Mouse (Mus musculus) right cerebral cortex, postnatal 10 days (tissue): ENCODE data around the gene Irs1.
A peak's percentile ranks its signal among the peaks of the same experiment; 100 is the strongest.

Experiments
- DNase-seq, 2 experiments: peaks; one replicate each; pipeline ENCODE4 v3.0.0; 2021; ENCODE audit warnings: low spot score in 2 of 2

Gene Irs1

GRCm38 (mm10) chr1:82291151-82291797, at the start of gene Irs1:
Irs1 (minus strand) TSS chr1:82291416.
- peak; percentile 90 to 93 for DNase-seq

- no peak for DNase-seq
These were observed 43.3 kb upstream of the Irs1 start for GRCm38 (mm10) chr1:82334506-82334905.

GRCm38 (mm10) chr1:82329954-82330247, 38.7 kb upstream of the Irs1 start:
- no peak for DNase-seq

- no peak for DNase-seq
These were observed 38.2 kb upstream of the Irs1 start for GRCm38 (mm10) chr1:82329237-82329953.

GRCm38 (mm10) chr1:82328033-82328775, 37.0 kb upstream of the Irs1 start:
- DNase-seq, result no peak

GRCm38 (mm10) chr1:82326120-82326519, 34.9 kb upstream of the Irs1 start:
- DNase-seq, result no peak

- no peak for DNase-seq
These were observed 33.0 kb upstream of the Irs1 start for GRCm38 (mm10) chr1:82324131-82324785.

GRCm38 (mm10) chr1:82321441-82321840, 30.2 kb upstream of the Irs1 start:
- no peak for DNase-seq

- DNase-seq, result no peak
These were observed 29.6 kb upstream of the Irs1 start for GRCm38 (mm10) chr1:82320864-82321263.

- DNase-seq, result peak; percentile 34 to 46
These were observed 29.2 kb upstream of the Irs1 start for GRCm38 (mm10) chr1:82320456-82320855.

- peak; percentile 49 to 69 for DNase-seq
These were observed 25.5 kb upstream of the Irs1 start for GRCm38 (mm10) chr1:82316746-82317126.

GRCm38 (mm10) chr1:82316111-82316745, 25.0 kb upstream of the Irs1 start, which contains the start of gene Rhbdd1:
Rhbdd1 (plus strand) TSS chr1:82316452.
- DNase-seq, result peak; percentile 98 to 99

- DNase-seq, result no peak
These were observed 13.3 kb upstream of the Irs1 start for GRCm38 (mm10) chr1:82304483-82304882.

- no peak for DNase-seq
These were observed 7.4 kb upstream of the Irs1 start for GRCm38 (mm10) chr1:82298586-82298985.

- peak; percentile 47 to 52 for DNase-seq
These were observed 2.9 kb upstream of the Irs1 start for GRCm38 (mm10) chr1:82294102-82294501.

- peak; percentile 85 to 90 for DNase-seq
These were observed 1.6 kb upstream of the Irs1 start for GRCm38 (mm10) chr1:82292771-82293170.

- DNase-seq, result peak in 1 of 2 experiments; percentile 30
These were observed 905 bp upstream of the Irs1 start for GRCm38 (mm10) chr1:82291930-82292712.

- peak; percentile 92 to 93 for DNase-seq
These were observed 479 bp downstream of the Irs1 start for GRCm38 (mm10) chr1:82290723-82291150.

- peak; percentile 84 to 87 for DNase-seq
These were observed 1.1 kb downstream of the Irs1 start for GRCm38 (mm10) chr1:82289990-82290681.
